Mouse (Mus musculus) heart, embryonic 16.5 days (tissue): Measurements from ENCODE around the gene Trim59. TPM values are rescaled to one million over a fixed set of nuclear protein-coding genes. Genes with fewer than 3 reads are reported as not detected.
A peak's percentile ranks its signal among the peaks of the same experiment; 100 is the strongest.

Experiments used
- ATAC-seq: fragments of 200-750 bp; cut with Nextera tagmentation; replicated peaks from 2 replicates; pipeline ENCODE4 v1.8.0; 2017; ENCODE audit warnings: moderate number of reproducible peaks; ENCODE audit not compliant: insufficient read depth, low FRiP score; ENCODE audit errors: extremely low read depth
- H3K27ac ChIP-seq: fragments of 300-500 bp; sonication (generic); 2 replicates; pipeline ENCODE4 v1.5.1; 2014; ENCODE audit warnings: mild to moderate bottlenecking, low read length, control low read depth, moderate library complexity
- H3K27me3 ChIP-seq: fragments of 300-500 bp; sonication (generic); 2 replicates; pipeline ENCODE4 v1.6.1; 2014; ENCODE audit warnings: low read length, mixed read lengths; ENCODE audit not compliant: control insufficient read depth, insufficient read depth
- H3K36me3 ChIP-seq: fragments of 300-500 bp; sonication (generic); 2 replicates; pipeline ENCODE4 v1.6.1; 2014; ENCODE audit not compliant: control insufficient read depth, insufficient read depth
- H3K4me1 ChIP-seq: fragments of 300-500 bp; sonication (generic); 2 replicates; pipeline ENCODE4 v1.6.1; 2014; ENCODE audit warnings: low read length, mixed read lengths; ENCODE audit not compliant: control insufficient read depth, insufficient read depth
- H3K4me2 ChIP-seq: fragments of 300-500 bp; sonication (generic); 2 replicates; pipeline ENCODE4 v1.6.1; 2014; ENCODE audit warnings: low read depth, mild to moderate bottlenecking, control low read depth, low read length
- H3K4me3 ChIP-seq: fragments of 300-500 bp; sonication (generic); 2 replicates; pipeline ENCODE4 v1.5.1; 2014; ENCODE audit warnings: mild to moderate bottlenecking, control low read depth, low read length
- H3K9ac ChIP-seq: fragments of 300-500 bp; sonication (generic); 2 replicates; pipeline ENCODE4 v1.6.1; 2014; ENCODE audit warnings: low read length, control low read depth
- H3K9me3 ChIP-seq: fragments of 300-500 bp; sonication (generic); replicated peaks from 2 replicates; pipeline ENCODE4 v1.6.1; 2016; ENCODE audit warnings: low read length; ENCODE audit not compliant: control insufficient read depth
- WGBS: fragments of 180-500 bp; shearing (Covaris S2); extraction: QIAGEN DNeasy Blood & Tissue Kit; methylation state at CpG from one replicate; pipeline ENCODE4 v1.1.7; 2014; 5-methylcytosine and 5-hydroxymethylcytosine counted together
- microRNA counts: library from miRNA; unstranded; fragments of <30 nt; microRNA quantifications from one replicate; lab custom pipeline; 2016
- microRNA-seq: library from miRNA; unstranded; fragments of <30 nt; microRNA quantifications from one replicate; pipeline ENCODE4, GENCODE M21; 2017
- polyA plus RNA-seq: library from polyadenylated mRNA; unstranded; fragments of >200 nt; fragmentation: Nextera tagmentation; extraction: Ambion mirVana; gene quantifications from 2 replicates; pipeline ENCODE4 v1.2.1, GENCODE M21; 2015

Trim59 gene
- polyA plus RNA-seq, 1 experiment from 2014 or later, result 69.6 TPM

DNA sequence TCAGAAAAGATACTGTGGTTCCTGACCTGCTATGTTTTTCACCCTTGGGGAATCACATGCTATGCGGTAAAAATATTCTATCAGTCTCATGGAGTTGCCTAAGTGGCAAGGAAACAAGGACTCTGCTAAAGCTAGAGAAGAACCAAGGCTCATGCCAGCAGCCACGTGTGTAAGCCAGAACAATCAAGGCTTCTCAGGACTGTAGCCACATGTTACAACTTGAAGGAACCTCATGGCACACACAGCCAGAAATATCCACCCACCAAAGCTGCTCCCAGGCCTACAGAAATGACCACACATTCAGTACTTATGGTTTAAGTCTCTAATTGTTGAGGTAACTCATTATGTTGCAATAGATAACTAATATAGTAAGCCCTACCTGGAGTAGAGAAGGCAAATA is 58.0 kb downstream of the Trim59 start:
- Histone ChIP-seq H3K4me1 (no peaks in the 10 kb centered on the region), H3K4me2 (no peak overlapping the region), H3K4me3 (no peak overlapping the region), H3K9ac (no peak overlapping the region), H3K36me3 (peaks cover 8% of the 10 kb centered on the region; the same call in 1 of the 2 replicates), H3K9me3 (no peaks in the 10 kb centered on the region), H3K27me3 (no peaks in the 10 kb centered on the region), H3K27ac (no peak overlapping the region)
- 78% methylated on average over 2 of the region's 2 CpGs for WGBS
- ATAC-seq, result no peak

MicroRNA genes within 50 kb of the gene (microRNA counts, 519-probe panel; counts per million panel counts)
- microRNA mmu-miR-15b (lab: Ali Mortazavi, UCI), result 4,099 counts per million, percentile 95 among the panel's probes with 10 or more counts

Small RNA genes lying within 50 kb of the gene (microRNA-seq; reads per million reads assigned to microRNA genes)
- gene Mir15b (893 reads per million, percentile 78 among the genes with 10 or more reads in this experiment), gene Mir16-2 (276 reads per million, percentile 66 among the genes with 10 or more reads in this experiment)

Other genes starting within 250 kb of the Trim59 start
- 3.4 and 3.6 TPM in 2 replicates for gene 1110032F04Rik, start 175.2 kb downstream of the Trim59 start, polyA plus RNA-seq
- 9.5 and 13.4 TPM in 2 replicates for gene Ift80, start 40.2 kb downstream of the Trim59 start, polyA plus RNA-seq
- gene Smc4, start 40.0 kb downstream of the Trim59 start, polyA plus RNA-seq, result 154 and 180 TPM in 2 replicates
- 23.3 and 23.7 TPM in 2 replicates for gene Kpna4, start 82.4 kb upstream of the Trim59 start, polyA plus RNA-seq
- not detected in 2 replicates for gene Arl14, start 177.7 kb upstream of the Trim59 start, polyA plus RNA-seq